Mouse (Mus musculus) spleen, postnatal 4 days (tissue): ENCODE measurements around the gene Ankrd49.
A peak's percentile ranks its signal among the peaks of the same experiment; 100 is the strongest.

Source experiments
- DNase-seq, 2 experiments: peaks; one replicate each; pipeline ENCODE4 v3.0.0; 2022; ENCODE audit warnings: low spot score in 2 of 2

The Ankrd49 gene

GRCm38 (mm10) chr9:14784039-14785002 lies at the start of gene Ankrd49, which contains the start of gene Mre11a:
Gene Ankrd49, minus strand, starts transcription at chr9:14784856.
Gene Mre11a, plus strand, starts transcription at chr9:14784654.
- DNase-seq: peak; percentile 90 to 93

- no peak for DNase-seq
Observed at GRCm38 (mm10) chr9:14832046-14832445, 47.4 kb upstream of the Ankrd49 start.

- no peak for DNase-seq
Observed at GRCm38 (mm10) chr9:14827875-14828274, 43.2 kb upstream of the Ankrd49 start.

GRCm38 (mm10) chr9:14824840-14825239 lies 40.2 kb upstream of the Ankrd49 start:
- no peak for DNase-seq

GRCm38 (mm10) chr9:14821396-14821795 lies 36.7 kb upstream of the Ankrd49 start:
- DNase-seq: no peak

GRCm38 (mm10) chr9:14810111-14810510 lies 25.5 kb upstream of the Ankrd49 start:
- no peak for DNase-seq

GRCm38 (mm10) chr9:14806786-14807185 lies 22.1 kb upstream of the Ankrd49 start:
- no peak for DNase-seq

GRCm38 (mm10) chr9:14805714-14806113 lies 21.1 kb upstream of the Ankrd49 start:
- no peak for DNase-seq

GRCm38 (mm10) chr9:14787356-14787755 lies 2.7 kb upstream of the Ankrd49 start:
- no peak for DNase-seq

GRCm38 (mm10) chr9:14778341-14778740 lies 6.3 kb downstream of the Ankrd49 start:
- no peak for DNase-seq

- no peak for DNase-seq
Observed at GRCm38 (mm10) chr9:14773813-14774212, 10.8 kb downstream of the Ankrd49 start.

GRCm38 (mm10) chr9:14772074-14772473 lies 12.6 kb downstream of the Ankrd49 start:
- DNase-seq: no peak

- DNase-seq: no peak
Observed at GRCm38 (mm10) chr9:14770803-14771471, 13.7 kb downstream of the Ankrd49 start, which contains the start of gene 1700012B09Rik. Gene 1700012B09Rik, minus strand, starts transcription at chr9:14771030.

- no peak for DNase-seq
Observed at GRCm38 (mm10) chr9:14769811-14770210, 14.8 kb downstream of the Ankrd49 start.

GRCm38 (mm10) chr9:14764765-14765164 lies 19.9 kb downstream of the Ankrd49 start:
- peak in 1 of 2 experiments; percentile 68 for DNase-seq

- DNase-seq: no peak
Observed at GRCm38 (mm10) chr9:14759261-14759660, 25.4 kb downstream of the Ankrd49 start.

- no peak for DNase-seq
Observed at GRCm38 (mm10) chr9:14758590-14758989, 26.1 kb downstream of the Ankrd49 start.

- no peak for DNase-seq
Observed at GRCm38 (mm10) chr9:14754469-14754868, 30.2 kb downstream of the Ankrd49 start.

GRCm38 (mm10) chr9:14753947-14754346 lies 30.7 kb downstream of the Ankrd49 start:
- no peak for DNase-seq

- peak; percentile 26 to 74 for DNase-seq
Observed at GRCm38 (mm10) chr9:14752001-14752522, 32.6 kb downstream of the Ankrd49 start, which contains the start of gene Fut4. Gene Fut4, minus strand, starts transcription at chr9:14752393.

GRCm38 (mm10) chr9:14751503-14752000 lies 33.1 kb downstream of the Ankrd49 start:
- peak; percentile 17 to 67 for DNase-seq

GRCm38 (mm10) chr9:14750901-14751502 lies 33.7 kb downstream of the Ankrd49 start:
- DNase-seq: no peak
